Mouse (Mus musculus) stomach, embryonic 15.5 days (tissue): ENCODE measurements around the gene Ripor1. TPM values are rescaled to one million over a fixed set of nuclear protein-coding genes. Genes with fewer than 3 reads are reported as not detected.

Source experiments
- ATAC-seq: fragments of 200-750 bp; cut with Nextera tagmentation; 2 replicates; pipeline ENCODE4 v1.8.0; 2017; ENCODE audit warnings: low read depth, moderate number of reproducible peaks, moderate TSS enrichment; ENCODE audit not compliant: insufficient read depth, low FRiP score
- H3K27ac ChIP-seq: fragments of 300-500 bp; sonication (generic); 2 replicates; pipeline ENCODE4 v1.5.1; 2015; ENCODE audit warnings: mild to moderate bottlenecking, inconsistent platforms
- H3K27me3 ChIP-seq: fragments of 300-500 bp; sonication (generic); replicated peaks from 2 replicates; pipeline ENCODE4 v1.6.1; 2015; ENCODE audit warnings: inconsistent platforms
- H3K36me3 ChIP-seq: fragments of 300-500 bp; sonication (generic); 2 replicates; pipeline ENCODE4 v1.6.1; 2015; ENCODE audit warnings: inconsistent platforms
- H3K4me1 ChIP-seq: fragments of 300-500 bp; sonication (generic); 2 replicates; pipeline ENCODE4 v1.6.1; 2015; ENCODE audit warnings: inconsistent platforms
- H3K4me2 ChIP-seq: fragments of 300-500 bp; sonication (generic); 2 replicates; pipeline ENCODE4 v1.6.1; 2015; ENCODE audit warnings: mild to moderate bottlenecking, inconsistent platforms
- H3K4me3 ChIP-seq: fragments of 300-500 bp; sonication (generic); replicated peaks from 2 replicates; pipeline ENCODE4 v1.5.1; 2015; ENCODE audit warnings: inconsistent platforms
- H3K9ac ChIP-seq: fragments of 300-500 bp; sonication (generic); 2 replicates; pipeline ENCODE4 v1.6.1; 2015; ENCODE audit warnings: inconsistent platforms
- H3K9me3 ChIP-seq: fragments of 300-500 bp; sonication (generic); 2 replicates; pipeline ENCODE4 v1.6.1; 2016; ENCODE audit warnings: inconsistent platforms
- WGBS: fragments of 180-500 bp; shearing (Covaris S2); methylation state at CpG from one replicate; pipeline ENCODE4 v1.1.7; 2015; 5-methylcytosine and 5-hydroxymethylcytosine counted together
- polyA plus RNA-seq: library from polyadenylated mRNA; unstranded; fragments of >200 nt; fragmentation: Nextera tagmentation; extraction: Ambion mirVana; gene quantifications from 2 replicates; pipeline ENCODE4 v1.2.1, GENCODE M21; 2015

Ripor1 gene
- polyA plus RNA-seq, 1 experiment from 2014 or later = 21.0 TPM

GRCm38 (mm10) chr8:105620946-105621720 is 16.1 kb downstream of the Ripor1 start:
- no peaks in the 10 kb centered on the region for H3K27me3 ChIP-seq
- no peaks in the 10 kb centered on the region for H3K9me3 ChIP-seq
- no peak for ATAC-seq
- H3K4me3 ChIP-seq = no peak overlapping the region
- H3K36me3 ChIP-seq = peaks cover 46% of the 10 kb centered on the region
- no peak overlapping the region for H3K4me2 ChIP-seq
- H3K9ac ChIP-seq = no peak overlapping the region
- H3K27ac ChIP-seq = peak overlapping the region; percentile 42; the same call in 1 of the 2 replicates
- WGBS = 90% methylated on average over 21 of the region's 21 CpGs
- peaks cover 16% of the 10 kb centered on the region for H3K4me1 ChIP-seq

- ATAC-seq = no peak
- WGBS = 76% methylated on average over 4 of the region's 4 CpGs
- no peak overlapping the region for H3K4me3 ChIP-seq
- peak overlapping the region; percentile 42; the same call in 1 of the 2 replicates for H3K27ac ChIP-seq
- no peaks in the 10 kb centered on the region for H3K9me3 ChIP-seq
- peaks cover 42% of the 10 kb centered on the region for H3K36me3 ChIP-seq
- H3K27me3 ChIP-seq = no peaks in the 10 kb centered on the region
- H3K9ac ChIP-seq = no peak overlapping the region
- no peak overlapping the region for H3K4me2 ChIP-seq
- H3K4me1 ChIP-seq = peaks cover 16% of the 10 kb centered on the region
Measured at GRCm38 (mm10) chr8:105621841-105622240, 16.8 kb downstream of the Ripor1 start.

GRCm38 (mm10) chr8:105622421-105622920 is 17.4 kb downstream of the Ripor1 start:
- peak; percentile 89 for ATAC-seq
- Histone ChIP-seq H3K4me1 (peaks cover 16% of the 10 kb centered on the region), H3K27ac (peak overlapping the region; percentile 66), H3K9me3 (no peaks in the 10 kb centered on the region), H3K27me3 (no peaks in the 10 kb centered on the region), H3K4me2 (0 out of 2 replicates have a peak overlapping the region, but pooled peaks have one; percentile 17), H3K4me3 (no peak overlapping the region), H3K9ac (no peak overlapping the region), H3K36me3 (peaks cover 35% of the 10 kb centered on the region)
- 3% methylated on average over 8 of the region's 8 CpGs for WGBS

GRCm38 (mm10) chr8:105623118-105623517 is 18.1 kb downstream of the Ripor1 start:
- peaks cover 29% of the 10 kb centered on the region for H3K36me3 ChIP-seq
- WGBS = 37% methylated on average over 5 of the region's 5 CpGs
- 0 out of 2 replicates have a peak overlapping the region, but pooled peaks have one; percentile 17 for H3K4me2 ChIP-seq
- H3K27me3 ChIP-seq = no peaks in the 10 kb centered on the region
- peaks cover 16% of the 10 kb centered on the region for H3K4me1 ChIP-seq
- ATAC-seq = no peak
- no peaks in the 10 kb centered on the region for H3K9me3 ChIP-seq
- no peak overlapping the region for H3K4me3 ChIP-seq
- no peak overlapping the region for H3K9ac ChIP-seq
- peak overlapping the region; percentile 66; the same call in 1 of the 2 replicates for H3K27ac ChIP-seq

- H3K27ac ChIP-seq = no peak overlapping the region; the same call in 1 of the 2 replicates
- no peak for ATAC-seq
- H3K4me1 ChIP-seq = peaks cover 16% of the 10 kb centered on the region
- H3K9me3 ChIP-seq = no peaks in the 10 kb centered on the region
- no peak overlapping the region for H3K4me3 ChIP-seq
- H3K4me2 ChIP-seq = no peak overlapping the region
- WGBS = 54% methylated on average over 7 of the region's 7 CpGs
- peaks cover 23% of the 10 kb centered on the region for H3K36me3 ChIP-seq
- H3K27me3 ChIP-seq = no peaks in the 10 kb centered on the region
- H3K9ac ChIP-seq = no peak overlapping the region
Measured at GRCm38 (mm10) chr8:105623679-105624245, 18.7 kb downstream of the Ripor1 start.

- peaks cover 16% of the 10 kb centered on the region for H3K4me1 ChIP-seq
- no peak overlapping the region for H3K4me3 ChIP-seq
- H3K9me3 ChIP-seq = no peaks in the 10 kb centered on the region
- H3K36me3 ChIP-seq = peaks cover 16% of the 10 kb centered on the region
- H3K4me2 ChIP-seq = no peak overlapping the region
- WGBS = 63% methylated on average over 3 of the region's 3 CpGs
- no peak overlapping the region for H3K9ac ChIP-seq
- no peak overlapping the region for H3K27ac ChIP-seq
- H3K27me3 ChIP-seq = no peaks in the 10 kb centered on the region
- ATAC-seq = no peak
Measured at GRCm38 (mm10) chr8:105624401-105624800, 19.3 kb downstream of the Ripor1 start.

GRCm38 (mm10) chr8:105624831-105625230 is 19.8 kb downstream of the Ripor1 start:
- WGBS = 19% methylated on average over 1 of the region's 1 CpGs
- Histone ChIP-seq H3K9me3 (no peaks in the 10 kb centered on the region), H3K4me1 (peaks cover 16% of the 10 kb centered on the region), H3K27ac (no peak overlapping the region), H3K9ac (no peak overlapping the region), H3K4me3 (no peak overlapping the region), H3K36me3 (peaks cover 13% of the 10 kb centered on the region; the same call in 1 of the 2 replicates), H3K4me2 (no peak overlapping the region), H3K27me3 (no peaks in the 10 kb centered on the region)
- no peak for ATAC-seq

GRCm38 (mm10) chr8:105626086-105626485 is 21.0 kb downstream of the Ripor1 start:
- no peaks in the 10 kb centered on the region for H3K9me3 ChIP-seq
- 0 out of 2 replicates have a peak, but pooled peaks cover 2% of the 10 kb centered on the region for H3K36me3 ChIP-seq
- no peak for ATAC-seq
- H3K27ac ChIP-seq = no peak overlapping the region
- peaks cover 16% of the 10 kb centered on the region for H3K4me1 ChIP-seq
- 79% methylated on average over 1 of the region's 1 CpGs for WGBS
- no peak overlapping the region for H3K4me2 ChIP-seq
- H3K27me3 ChIP-seq = no peaks in the 10 kb centered on the region
- H3K4me3 ChIP-seq = no peak overlapping the region
- H3K9ac ChIP-seq = no peak overlapping the region

- Histone ChIP-seq H3K9me3 (no peaks in the 10 kb centered on the region), H3K9ac (no peak overlapping the region), H3K27ac (no peak overlapping the region), H3K4me1 (no peaks in the 10 kb centered on the region), H3K4me3 (no peak overlapping the region), H3K36me3 (no peaks in the 10 kb centered on the region), H3K4me2 (no peak overlapping the region), H3K27me3 (no peaks in the 10 kb centered on the region)
- no peak for ATAC-seq
- WGBS = 84% methylated on average over 4 of the region's 4 CpGs
Measured at GRCm38 (mm10) chr8:105629337-105629736, 24.3 kb downstream of the Ripor1 start.

- no peaks in the 10 kb centered on the region for H3K36me3 ChIP-seq
- H3K4me3 ChIP-seq = peak overlapping the region; percentile 89
- H3K4me2 ChIP-seq = peak overlapping the region; percentile 92
- H3K27ac ChIP-seq = no peak overlapping the region
- H3K9me3 ChIP-seq = no peaks in the 10 kb centered on the region
- ATAC-seq = no peak
- H3K27me3 ChIP-seq = no peaks in the 10 kb centered on the region
- WGBS = 76% methylated on average over 2 of the region's 2 CpGs
- H3K9ac ChIP-seq = no peak overlapping the region
- peaks cover 19% of the 10 kb centered on the region for H3K4me1 ChIP-seq
Measured at GRCm38 (mm10) chr8:105634771-105635458, 29.9 kb downstream of the Ripor1 start.

- no peak for ATAC-seq
- Histone ChIP-seq H3K4me1 (peaks cover 19% of the 10 kb centered on the region), H3K9ac (peak overlapping the region; percentile 54), H3K36me3 (no peaks in the 10 kb centered on the region), H3K27me3 (no peaks in the 10 kb centered on the region), H3K27ac (peak overlapping the region; percentile 100), H3K9me3 (no peaks in the 10 kb centered on the region), H3K4me3 (peak overlapping the region; percentile 89), H3K4me2 (peak overlapping the region; percentile 92)
- WGBS = 2% methylated on average over 11 of the region's 11 CpGs
Measured at GRCm38 (mm10) chr8:105635481-105635880, 30.4 kb downstream of the Ripor1 start.
